Mouse (Mus musculus): ENCODE measurements around the gene Traf5.
A peak's percentile ranks its signal among the peaks of the same experiment; 100 is the strongest.

Gene Traf5

GRCm38 (mm10) chr1:192100742-192101141 is 8.4 kb upstream of the Traf5 start:
- Histone ChIP-seq H3K27me3 (ENCODE audit: insufficient read depth, low read length) (no peaks in the 10 kb centered on the region), H3K36me3 (ENCODE audit: insufficient read depth, low read length) (no peaks in the 10 kb centered on the region), H3K9me3 (ENCODE audit: low read length) (no peaks in the 10 kb centered on the region), H3K4me1 (replicated peaks; ENCODE audit: low read depth, low read length) (peaks cover 13% of the 10 kb centered on the region), H3K4me3 (replicated peaks; ENCODE audit: low read length) (peak overlapping the region; percentile 47)
- TF ChIP-seq CTCF (conservative IDR thresholded peaks at IDR 0.05; ENCODE audit: low read length) (no peak), NANOG (IDR thresholded peaks at IDR 0.05; ENCODE audit: borderline replicate concordance, low read length) (no peak), POU5F1 (IDR thresholded peaks at IDR 0.05; ENCODE audit: borderline replicate concordance, low read length) (no peak)

DNA sequence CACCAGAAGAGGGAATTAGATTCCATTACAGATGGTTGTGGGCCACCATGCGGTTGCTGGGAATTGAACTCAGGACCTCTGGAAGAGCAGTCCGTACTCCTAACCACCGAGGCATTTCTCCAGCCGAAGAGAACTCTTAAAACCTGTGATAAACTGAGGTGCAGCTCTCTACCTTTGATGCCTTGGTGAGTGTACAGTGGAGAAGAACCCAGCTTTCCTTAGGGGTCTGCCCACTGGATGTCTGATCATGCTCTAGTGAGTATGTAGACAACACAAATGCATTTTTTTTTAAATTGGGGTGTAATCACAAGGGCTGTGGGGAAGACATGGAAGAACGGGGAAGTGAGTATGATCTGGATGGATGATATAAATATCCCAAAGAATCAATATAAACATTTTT is 3.3 kb upstream of the Traf5 start:
- no peaks in the 10 kb centered on the region for H3K36me3 ChIP-seq (ENCODE audit: insufficient read depth, low read length)
- H3K9me3 ChIP-seq (ENCODE audit: low read length): no peaks in the 10 kb centered on the region
- no peak overlapping the region for H3K4me3 ChIP-seq (replicated peaks; ENCODE audit: low read length)
- H3K4me1 ChIP-seq (replicated peaks; ENCODE audit: low read depth, low read length): peaks cover 9% of the 10 kb centered on the region
- H3K27me3 ChIP-seq (ENCODE audit: insufficient read depth, low read length): peaks cover 20% of the 10 kb centered on the region
- TF ChIP-seq NANOG (IDR thresholded peaks at IDR 0.05; ENCODE audit: borderline replicate concordance, low read length) (no peak), CTCF (conservative IDR thresholded peaks at IDR 0.05; ENCODE audit: low read length) (no peak), POU5F1 (IDR thresholded peaks at IDR 0.05; ENCODE audit: borderline replicate concordance, low read length) (no peak)

DNA sequence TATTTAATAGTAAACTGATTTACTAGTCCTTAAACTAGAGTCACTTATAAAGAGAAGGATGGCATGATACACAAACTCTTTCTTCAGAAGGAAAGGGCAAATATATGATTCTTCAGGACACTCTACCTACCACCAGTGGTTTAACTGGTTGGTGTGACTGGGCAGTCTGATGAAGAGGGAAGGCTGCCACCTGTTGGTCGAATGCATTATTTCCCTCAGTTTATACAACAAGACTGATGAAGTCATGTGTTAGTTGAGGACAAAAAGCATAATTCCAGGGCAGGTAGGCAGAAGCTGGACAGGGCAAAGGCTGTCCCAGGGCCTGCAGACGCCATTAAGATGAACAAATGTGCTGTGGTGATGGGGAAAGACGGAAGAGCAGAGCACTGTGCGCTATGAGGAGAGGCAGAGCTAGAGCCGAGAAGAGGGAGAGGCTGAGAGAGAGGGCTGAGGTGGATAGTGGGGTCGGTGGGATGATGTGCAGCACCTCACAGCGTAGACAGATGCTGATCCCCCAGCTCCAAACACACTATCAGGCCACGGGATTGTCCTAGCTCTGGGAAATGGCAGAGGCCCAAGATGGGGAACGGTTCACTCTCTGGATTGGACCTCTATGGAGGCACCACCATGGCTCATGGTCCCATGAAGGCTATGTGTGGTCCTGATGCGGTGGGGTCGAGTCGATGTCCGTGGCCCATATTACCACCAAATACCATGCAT is 2.3 kb upstream of the Traf5 start:
- H3K36me3 ChIP-seq (ENCODE audit: insufficient read depth, low read length): no peaks in the 10 kb centered on the region
- peak; percentile 51 for TF ChIP-seq CTCF (conservative IDR thresholded peaks at IDR 0.05; ENCODE audit: low read length)
- TF ChIP-seq NANOG (IDR thresholded peaks at IDR 0.05; ENCODE audit: borderline replicate concordance, low read length): no peak
- no peak for TF ChIP-seq POU5F1 (IDR thresholded peaks at IDR 0.05; ENCODE audit: borderline replicate concordance, low read length)
- H3K27me3 ChIP-seq (ENCODE audit: insufficient read depth, low read length): peaks cover 30% of the 10 kb centered on the region
- H3K4me1 ChIP-seq (replicated peaks; ENCODE audit: low read depth, low read length): peaks cover 8% of the 10 kb centered on the region
- H3K9me3 ChIP-seq (ENCODE audit: low read length): no peaks in the 10 kb centered on the region
- no peak overlapping the region for H3K4me3 ChIP-seq (replicated peaks; ENCODE audit: low read length)

DNA sequence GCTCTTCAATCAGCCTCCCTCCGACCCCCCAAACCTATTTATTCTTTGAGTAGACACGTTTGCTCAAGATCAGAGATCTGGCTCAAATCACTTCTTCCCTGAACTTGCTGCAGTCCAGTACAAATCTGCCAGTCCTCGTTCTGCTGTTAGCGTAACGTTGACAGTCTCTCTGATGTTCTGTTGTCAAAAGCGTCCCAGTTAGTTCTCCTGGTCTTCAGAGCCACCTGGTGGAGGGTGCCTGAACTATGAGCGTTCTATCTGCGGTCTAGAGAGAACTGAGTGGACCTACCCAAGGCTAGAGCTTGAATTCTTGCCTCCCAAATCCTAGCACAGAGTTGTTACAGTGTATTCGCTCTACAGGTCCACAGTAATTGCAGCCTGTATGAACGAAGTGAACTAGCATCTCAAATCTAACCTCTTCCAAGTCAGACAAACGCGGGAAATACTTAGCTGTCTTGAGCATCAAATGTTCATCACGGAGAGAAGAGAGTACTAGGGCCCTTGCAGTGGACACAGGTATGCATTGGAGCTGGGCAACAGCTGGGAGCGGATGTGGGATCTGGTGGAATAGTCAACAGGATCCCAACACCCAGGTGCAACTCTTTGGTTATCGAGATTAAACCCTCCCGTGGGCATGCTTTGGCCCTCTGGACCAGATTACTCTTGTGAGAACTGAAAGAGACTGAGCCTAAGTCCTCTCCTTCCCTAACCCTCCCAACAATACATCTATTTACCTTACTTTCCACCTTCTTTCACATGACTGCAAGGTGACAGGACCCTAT is 711 bp upstream of the Traf5 start:
- Histone ChIP-seq H3K9me3 (ENCODE audit: low read length) (no peaks in the 10 kb centered on the region), H3K27me3 (ENCODE audit: insufficient read depth, low read length) (peaks cover 39% of the 10 kb centered on the region), H3K4me1 (replicated peaks; ENCODE audit: low read depth, low read length) (peaks cover 8% of the 10 kb centered on the region), H3K4me3 (replicated peaks; ENCODE audit: low read length) (peak overlapping the region; percentile 80), H3K36me3 (ENCODE audit: insufficient read depth, low read length) (no peaks in the 10 kb centered on the region)
- TF ChIP-seq CTCF (conservative IDR thresholded peaks at IDR 0.05; ENCODE audit: low read length): peak; percentile 52
- no peak for TF ChIP-seq POU5F1 (IDR thresholded peaks at IDR 0.05; ENCODE audit: borderline replicate concordance, low read length)

GRCm38 (mm10) chr1:192090689-192091567 is 1.4 kb downstream of the Traf5 start:
- no peak for TF ChIP-seq CTCF (conservative IDR thresholded peaks at IDR 0.05; ENCODE audit: low read length)
- TF ChIP-seq NANOG (IDR thresholded peaks at IDR 0.05; ENCODE audit: borderline replicate concordance, low read length): no peak
- no peak for TF ChIP-seq POU5F1 (IDR thresholded peaks at IDR 0.05; ENCODE audit: borderline replicate concordance, low read length)
- Histone ChIP-seq H3K4me3 (replicated peaks; ENCODE audit: low read length) (no peak overlapping the region), H3K27me3 (ENCODE audit: insufficient read depth, low read length) (peaks cover 44% of the 10 kb centered on the region), H3K9me3 (ENCODE audit: low read length) (no peaks in the 10 kb centered on the region), H3K36me3 (ENCODE audit: insufficient read depth, low read length) (no peaks in the 10 kb centered on the region), H3K4me1 (replicated peaks; ENCODE audit: low read depth, low read length) (peaks cover 8% of the 10 kb centered on the region)

DNA sequence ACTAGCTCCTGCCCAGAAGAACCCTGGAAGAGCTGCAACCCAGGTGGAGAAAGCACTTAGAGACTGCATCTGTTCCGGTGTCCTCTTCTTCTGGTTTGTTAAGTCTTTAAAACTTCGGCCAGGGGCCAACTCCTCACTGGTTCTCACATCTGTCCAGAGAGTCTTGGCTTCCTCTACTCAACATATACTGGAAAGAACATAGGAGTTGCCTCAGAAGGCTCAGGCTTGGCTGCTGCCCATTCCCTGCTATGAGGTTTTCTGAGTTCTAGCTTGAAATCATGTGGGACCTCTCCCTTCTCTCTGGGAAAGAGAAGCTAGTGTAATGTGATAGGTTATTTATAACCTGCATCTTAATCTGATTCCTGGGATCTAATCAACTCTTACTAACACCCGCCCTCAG is 2.1 kb downstream of the Traf5 start:
- Histone ChIP-seq H3K4me1 (replicated peaks; ENCODE audit: low read depth, low read length) (peaks cover 8% of the 10 kb centered on the region), H3K27me3 (ENCODE audit: insufficient read depth, low read length) (peaks cover 44% of the 10 kb centered on the region), H3K4me3 (replicated peaks; ENCODE audit: low read length) (no peak overlapping the region), H3K36me3 (ENCODE audit: insufficient read depth, low read length) (no peaks in the 10 kb centered on the region), H3K9me3 (ENCODE audit: low read length) (no peaks in the 10 kb centered on the region)
- TF ChIP-seq POU5F1 (IDR thresholded peaks at IDR 0.05; ENCODE audit: borderline replicate concordance, low read length): no peak
- TF ChIP-seq NANOG (IDR thresholded peaks at IDR 0.05; ENCODE audit: borderline replicate concordance, low read length): no peak
- TF ChIP-seq CTCF (conservative IDR thresholded peaks at IDR 0.05; ENCODE audit: low read length): no peak

GRCm38 (mm10) chr1:192089208-192090166 is 2.9 kb downstream of the Traf5 start:
- H3K36me3 ChIP-seq (ENCODE audit: insufficient read depth, low read length): no peaks in the 10 kb centered on the region
- no peaks in the 10 kb centered on the region for H3K9me3 ChIP-seq (ENCODE audit: low read length)
- peaks cover 8% of the 10 kb centered on the region for H3K4me1 ChIP-seq (replicated peaks; ENCODE audit: low read depth, low read length)
- peaks cover 42% of the 10 kb centered on the region for H3K27me3 ChIP-seq (ENCODE audit: insufficient read depth, low read length)
- H3K4me3 ChIP-seq (replicated peaks; ENCODE audit: low read length): no peak overlapping the region
- TF ChIP-seq CTCF (conservative IDR thresholded peaks at IDR 0.05; ENCODE audit: low read length): no peak
- TF ChIP-seq NANOG (IDR thresholded peaks at IDR 0.05; ENCODE audit: borderline replicate concordance, low read length): no peak
- TF ChIP-seq POU5F1 (IDR thresholded peaks at IDR 0.05; ENCODE audit: borderline replicate concordance, low read length): no peak
